Mouse (Mus musculus): ENCODE data around the gene Ogfod1.

GRCm38 (mm10) chr8:94009243-94009845, 27.7 kb upstream of the Ogfod1 start:
- TF ChIP-seq CTCF (IDR thresholded peaks at IDR 0.05): no peak
- TF ChIP-seq EP300 (IDR thresholded peaks at IDR 0.05; ENCODE audit: insufficient read depth, low read depth, low read length): no peak

All from heart, adult 2 months (tissue).